Mouse (Mus musculus): ENCODE results near the gene Ccnl1.

Ccnl1 gene

GRCm38 (mm10) chr3:65957271-65958101 is 563 bp downstream of the Ccnl1 start:
- peak; percentile 53 for DNase-seq

- no peak for DNase-seq
These were observed 3.3 kb downstream of the Ccnl1 start for GRCm38 (mm10) chr3:65954499-65955391.

- no peak for DNase-seq
These were observed 7.2 kb downstream of the Ccnl1 start for GRCm38 (mm10) chr3:65950831-65951365.

GRCm38 (mm10) chr3:65950304-65950703 is 7.7 kb downstream of the Ccnl1 start:
- no peak for DNase-seq

GRCm38 (mm10) chr3:65945277-65945932 is 12.6 kb downstream of the Ccnl1 start:
- no peak for DNase-seq

GRCm38 (mm10) chr3:65944713-65945112 is 13.3 kb downstream of the Ccnl1 start:
- DNase-seq, result no peak

- DNase-seq, result no peak
These were observed 14.6 kb downstream of the Ccnl1 start for GRCm38 (mm10) chr3:65943453-65943852.

GRCm38 (mm10) chr3:65941052-65941451 is 17.0 kb downstream of the Ccnl1 start:
- no peak for DNase-seq

GRCm38 (mm10) chr3:65938211-65938610 is 19.8 kb downstream of the Ccnl1 start:
- DNase-seq, result no peak

- DNase-seq, result no peak
These were observed 21.7 kb downstream of the Ccnl1 start for GRCm38 (mm10) chr3:65936384-65936783.

GRCm38 (mm10) chr3:65935153-65935552 is 22.9 kb downstream of the Ccnl1 start:
- DNase-seq, result no peak

GRCm38 (mm10) chr3:65933726-65934125 is 24.3 kb downstream of the Ccnl1 start:
- DNase-seq, result no peak

GRCm38 (mm10) chr3:65931542-65931941 is 26.5 kb downstream of the Ccnl1 start:
- DNase-seq, result no peak

- no peak for DNase-seq
These were observed 27.4 kb downstream of the Ccnl1 start for GRCm38 (mm10) chr3:65930636-65931035.

- peak; percentile 65 for DNase-seq
These were observed 28.0 kb downstream of the Ccnl1 start for GRCm38 (mm10) chr3:65929821-65930633.

- DNase-seq, result peak; percentile 71
These were observed 28.7 kb downstream of the Ccnl1 start for GRCm38 (mm10) chr3:65929304-65929783.

- DNase-seq, result no peak
These were observed 29.3 kb downstream of the Ccnl1 start for GRCm38 (mm10) chr3:65928614-65929272.

- DNase-seq, result peak; percentile 34
These were observed 30.4 kb downstream of the Ccnl1 start for GRCm38 (mm10) chr3:65927685-65928084.

- DNase-seq, result no peak
These were observed 30.9 kb downstream of the Ccnl1 start for GRCm38 (mm10) chr3:65927101-65927501.

- no peak for DNase-seq
These were observed 31.6 kb downstream of the Ccnl1 start for GRCm38 (mm10) chr3:65926426-65926825.

- no peak for DNase-seq
These were observed 32.9 kb downstream of the Ccnl1 start for GRCm38 (mm10) chr3:65925058-65925740.

All from right cerebral cortex, postnatal 14 days (tissue).